9 mouse cellular contexts compared by ENCODE assay signal in the genomic region with DNA sequence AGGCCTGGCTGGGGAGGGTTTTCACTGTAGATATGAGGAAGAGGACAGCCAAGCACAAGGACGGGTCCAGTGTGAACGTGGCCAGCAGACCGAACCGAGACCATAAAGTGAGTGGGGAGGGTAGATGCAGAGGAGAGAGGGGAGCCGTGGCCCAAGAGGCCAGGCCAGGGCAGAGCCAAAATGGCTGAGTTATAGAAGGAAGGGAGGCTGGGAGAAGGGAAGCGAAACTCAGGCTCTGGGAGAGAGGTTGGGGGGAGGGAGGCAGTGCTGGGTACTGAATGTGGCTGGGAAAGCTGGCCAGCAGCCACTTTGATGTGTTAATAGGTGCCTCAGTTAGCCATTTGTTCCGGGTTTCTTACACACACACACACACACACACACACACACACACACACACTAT. TPM values are rescaled to one million over a fixed set of nuclear protein-coding genes. Genes with fewer than 3 reads are reported as not detected.
DNase-seq lines count a peak whose midpoint lies in the region; ATAC-seq and TF ChIP-seq lines count a peak whose summit lies in the region.
"Had no signal": no experiment of that assay in that cellular context is flagged by ENCODE, and none has a peak within 500 bp of the region (broad histone marks: within the 10 kb centered on the region; RNA-seq: fewer than 3 reads in every experiment).

No protein-coding gene starts in this region.

- no peak overlapping the region for H3K4me3 ChIP-seq in gastrocnemius, adult 2 months
- H3K4me3 ChIP-seq in left cerebral cortex, adult 2 months, result no peak overlapping the region

- intact Hi-C loops in gastrocnemius, adult 2 months (cut with DNase I), result no loop called here
- intact Hi-C loops in left cerebral cortex, adult 2 months (cut with DNase I), result no loop called here
- intact Hi-C loops in left cerebral cortex, postnatal 10 days (cut with DNase I), result no loop called here

- H3K27ac ChIP-seq in gastrocnemius, adult 2 months, result peak overlapping the region; percentile 64
- H3K27ac ChIP-seq in left cerebral cortex, adult 2 months, result peak overlapping the region; percentile 32; the same call in 1 of the 2 replicates

- TF ChIP-seq CTCF in gastrocnemius, adult 2 months (IDR thresholded peaks at IDR 0.05), result no peak
- TF ChIP-seq CTCF in left cerebral cortex, adult 2 months (IDR thresholded peaks at IDR 0.05), result no peak

- no peak for DNase-seq in gastrocnemius, adult 2 months
- DNase-seq in gastrocnemius, postnatal 10 days, result no peak
- DNase-seq in left cerebral cortex, adult 2 months (ENCODE audit: extremely low spot score in 1 of 2, low spot score in 2 of 2), result no peak
- no peak for DNase-seq in left cerebral cortex, postnatal 10 days (ENCODE audit: extremely low spot score in 1 of 2, low spot score in 2 of 2)
- peak; percentile 70 for DNase-seq in R1 (ENCODE audit: low read depth, low spot score)
- no peak for DNase-seq in right cerebral cortex, adult 18-20 months
- no peak for DNase-seq in right cerebral cortex, postnatal 36 days (ENCODE audit: low spot score in 2 of 2)
- DNase-seq: B cell, adult 2 months had no signal

- peak; percentile 28 for ATAC-seq in megakaryocyte progenitor cell, adult 5-6 weeks (replicated peaks; ENCODE audit: poor library complexity)

RNA-seq across cellular contexts. Expression of gene Fnbp1, which starts 14.6 kb away (rescaled TPM):
- total RNA-seq in gastrocnemius, adult 2 months (2021), result 10 to 100 TPM in 1 of 2 experiments, 1 to 10 TPM in 1; 7.9 to 13.2 TPM
- total RNA-seq in gastrocnemius, postnatal 10 days (2021), result 10 to 100 TPM; 27.9 to 30.3 TPM
- total RNA-seq in left cerebral cortex, adult 2 months (2021), result 100 to 1,000 TPM in 1 of 2 experiments, 10 to 100 TPM in 1; 85.8 to 101 TPM
- 10 to 100 TPM; 71.9 to 72.8 TPM for total RNA-seq in left cerebral cortex, postnatal 10 days (2021)
- 30.7 and 44.8 TPM in 2 replicates for total RNA-seq in megakaryocyte progenitor cell, adult 5-6 weeks (2015)
- total RNA-seq in megakaryocyte progenitor cell, adult 5-6 weeks (2017), result 20.9 and 44.7 TPM in 2 replicates

RNA-seq across cellular contexts. Expression of gene Gpr107, which starts 24.9 kb away (rescaled TPM):
- 10 to 100 TPM; 24.5 to 29.0 TPM for total RNA-seq in gastrocnemius, adult 2 months (2021)
- 10 to 100 TPM; 27.4 to 32.4 TPM for total RNA-seq in gastrocnemius, postnatal 10 days (2021)
- 10 to 100 TPM; 45.2 to 51.5 TPM for total RNA-seq in left cerebral cortex, adult 2 months (2021)
- total RNA-seq in left cerebral cortex, postnatal 10 days (2021), result 10 to 100 TPM; 50.2 to 61.9 TPM
- 9.9 and 12.1 TPM in 2 replicates for total RNA-seq in megakaryocyte progenitor cell, adult 5-6 weeks (2015)
- total RNA-seq in megakaryocyte progenitor cell, adult 5-6 weeks (2017), result 13.6 and 15.2 TPM in 2 replicates
